Mouse (Mus musculus): ENCODE results near the gene Gadd45a. TPM values are rescaled to one million over a fixed set of nuclear protein-coding genes. Genes with fewer than 3 reads are reported as not detected.
"Not testable (repeated sequence)": the region's sequence is repeated elsewhere in the genome, so short reads cannot be mapped to it uniquely, and the experiment has no call there.

Gadd45a gene
- polyA plus RNA-seq, 1 experiment from 2014 or later: 13.0 TPM

DNA sequence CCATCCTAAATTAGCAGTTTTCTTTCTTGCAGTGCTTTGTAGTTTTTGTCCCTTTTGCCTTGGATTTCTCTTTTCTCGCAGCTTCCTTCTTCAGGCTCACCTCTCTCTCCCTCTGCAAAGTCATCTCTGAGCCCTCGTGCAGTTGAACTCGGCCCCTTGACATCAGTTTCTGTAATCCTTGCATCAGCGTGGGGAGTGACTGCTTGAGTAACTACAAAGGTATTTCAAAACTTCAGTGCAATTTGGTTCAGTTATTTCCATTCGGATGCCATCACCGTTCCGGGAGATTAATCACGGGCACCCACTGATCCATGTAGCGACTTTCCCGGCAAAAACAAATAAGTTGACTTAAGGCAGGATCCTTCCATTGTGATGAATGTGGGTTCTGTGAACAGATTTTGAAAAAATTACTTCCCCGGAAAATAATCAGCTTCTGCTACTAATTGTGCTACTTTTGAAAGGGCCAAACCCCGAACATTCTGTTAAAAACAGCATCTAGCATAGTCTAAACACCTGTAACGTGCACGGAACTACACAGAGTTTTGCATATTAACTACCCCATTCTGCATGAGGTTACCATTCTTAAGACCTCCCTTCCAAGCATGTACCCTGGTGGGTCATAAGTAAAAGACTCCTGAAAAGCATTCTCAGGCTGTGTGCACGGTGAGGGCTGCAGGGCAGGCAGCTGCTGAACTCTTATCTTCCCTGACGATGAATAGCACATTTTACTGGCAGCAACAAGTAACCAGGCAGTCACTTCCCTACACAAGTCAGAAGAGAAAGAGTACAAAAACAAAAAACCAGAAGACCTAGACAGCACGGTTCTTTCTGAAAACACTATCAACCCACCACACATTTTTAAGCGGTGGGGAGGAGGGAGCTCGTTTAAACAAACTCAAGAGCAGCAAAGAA lies 1.6 kb downstream of the Gadd45a start:
- Histone ChIP-seq H3K27ac (ENCODE audit: low read depth) (peak overlapping the region; percentile 92), H3K4me1 (ENCODE audit: insufficient read depth) (peaks cover 8% of the 10 kb centered on the region; the same call in 1 of the 2 replicates), H3K36me3 (ENCODE audit: insufficient read depth) (no peaks in the 10 kb centered on the region), H3K4me3 (ENCODE audit: low read depth, low read length) (peak overlapping the region; percentile 67), H3K9ac (peak overlapping the region; percentile 75), H3K27me3 (ENCODE audit: insufficient read depth, low read length) (no peaks in the 10 kb centered on the region), H3K9me3 (ENCODE audit: low read depth, low read length) (no peaks in the 10 kb centered on the region), H3K4me2 (peak overlapping the region; percentile 66)
- peak; percentile 39 for DNase-seq
- no peak for ATAC-seq (ENCODE audit: insufficient read depth)
- no peak for TF ChIP-seq CTCF (IDR thresholded peaks at IDR 0.05; ENCODE audit: low read depth)
- 11% methylated on average over 19 of the region's 19 CpGs for WGBS

DNA sequence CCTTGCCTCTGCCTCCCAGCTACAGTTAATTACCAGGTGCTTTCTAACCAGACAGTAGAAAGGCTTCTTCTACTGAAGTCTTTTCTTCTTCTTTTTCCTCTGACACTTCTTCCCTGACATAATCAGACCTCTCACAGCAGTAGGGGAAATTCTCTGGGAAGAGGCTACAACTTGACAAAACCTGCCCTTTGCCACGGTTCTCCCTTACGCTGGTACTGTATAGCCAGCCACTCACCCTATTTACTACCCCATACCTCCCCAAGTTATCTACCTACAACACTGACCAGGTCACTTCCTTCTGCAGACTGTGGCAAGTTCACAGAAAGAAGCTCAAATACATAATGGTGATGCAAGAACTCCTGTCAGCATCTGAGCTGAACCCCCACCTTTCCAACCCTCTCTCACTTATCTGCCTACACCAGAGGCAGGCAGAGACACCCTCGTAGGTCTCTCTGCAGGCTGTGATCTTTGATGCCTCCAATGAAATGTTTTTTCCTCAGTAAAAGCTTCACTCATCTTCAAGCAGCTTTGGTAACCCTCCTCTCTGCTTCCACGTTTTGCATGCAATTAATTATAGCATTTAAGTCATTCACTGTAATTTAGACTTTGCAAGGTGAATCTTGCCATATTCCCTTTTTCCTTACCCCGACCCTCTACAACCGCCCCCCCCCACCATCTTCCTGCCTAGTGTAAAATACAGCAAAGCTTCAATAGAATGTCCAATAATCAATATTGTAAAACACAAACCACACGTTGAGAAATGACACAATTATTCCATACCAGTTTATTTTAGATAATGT lies 2.7 kb downstream of the Gadd45a start:
- Histone ChIP-seq H3K27me3 (ENCODE audit: insufficient read depth, low read length) (no peaks in the 10 kb centered on the region), H3K9ac (no peak overlapping the region), H3K27ac (ENCODE audit: low read depth) (peak overlapping the region; percentile 54; the same call in 1 of the 2 replicates), H3K36me3 (ENCODE audit: insufficient read depth) (no peaks in the 10 kb centered on the region), H3K9me3 (ENCODE audit: low read depth, low read length) (no peaks in the 10 kb centered on the region), H3K4me2 (peak overlapping the region; percentile 36; the same call in 1 of the 2 replicates), H3K4me1 (ENCODE audit: insufficient read depth) (peaks cover 10% of the 10 kb centered on the region; the same call in 1 of the 2 replicates), H3K4me3 (ENCODE audit: low read depth, low read length) (peak overlapping the region; percentile 7; the same call in 1 of the 2 replicates)
- no peak for TF ChIP-seq CTCF (IDR thresholded peaks at IDR 0.05; ENCODE audit: low read depth)
- DNase-seq (no peak), ATAC-seq (ENCODE audit: insufficient read depth) (no peak)
- WGBS: 55% methylated on average over 7 of the region's 7 CpGs

DNA sequence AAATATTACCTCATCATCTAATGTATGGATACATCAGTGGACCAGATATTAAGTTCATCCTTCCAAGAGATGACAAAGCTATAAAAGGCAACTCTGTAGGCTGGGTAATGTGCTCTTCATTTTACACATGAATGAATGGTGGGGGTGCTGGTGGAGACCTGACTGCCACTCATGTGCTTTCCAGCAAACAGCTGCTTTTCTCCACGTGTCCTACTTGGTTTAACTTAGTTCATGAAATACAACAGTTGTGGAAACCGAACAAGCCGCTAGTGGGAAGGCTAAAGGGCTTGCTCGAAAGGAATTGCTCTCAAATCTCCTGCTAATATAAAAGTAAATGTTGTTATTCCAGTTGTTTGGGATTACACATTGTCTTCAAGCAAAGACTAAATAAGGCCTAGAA lies 3.7 kb downstream of the Gadd45a start:
- H3K4me2 ChIP-seq: no peak overlapping the region
- TF ChIP-seq CTCF (IDR thresholded peaks at IDR 0.05; ENCODE audit: low read depth): no peak
- H3K9ac ChIP-seq: no peak overlapping the region
- no peak for ATAC-seq (ENCODE audit: insufficient read depth)
- H3K36me3 ChIP-seq (ENCODE audit: insufficient read depth): no peaks in the 10 kb centered on the region
- WGBS: 80% methylated on average over 4 of the region's 4 CpGs
- H3K27ac ChIP-seq (ENCODE audit: low read depth): no peak overlapping the region
- no peak for DNase-seq
- no peaks in the 10 kb centered on the region for H3K9me3 ChIP-seq (ENCODE audit: low read depth, low read length)
- H3K27me3 ChIP-seq (ENCODE audit: insufficient read depth, low read length): no peaks in the 10 kb centered on the region
- no peak overlapping the region for H3K4me3 ChIP-seq (ENCODE audit: low read depth, low read length)
- H3K4me1 ChIP-seq (ENCODE audit: insufficient read depth): peaks cover 13% of the 10 kb centered on the region

DNA sequence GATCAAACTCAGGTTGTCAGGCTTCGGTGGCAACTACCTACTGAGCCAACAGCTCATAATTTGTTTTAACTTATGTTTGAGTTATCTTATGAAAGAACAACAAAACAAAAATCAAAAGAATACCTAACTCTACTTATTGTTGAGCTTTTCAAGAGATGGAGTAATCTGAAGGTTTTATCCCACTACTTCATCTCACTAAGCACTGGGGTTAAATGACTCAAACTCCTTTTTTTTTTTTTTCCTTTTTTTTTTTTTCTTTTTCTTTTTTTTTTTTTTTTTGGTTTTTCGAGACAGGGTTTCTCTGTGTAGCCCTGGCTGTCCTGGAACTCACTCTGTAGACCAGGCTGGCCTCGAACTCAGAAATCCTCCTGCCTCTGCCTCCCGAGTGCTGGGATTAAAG lies 4.3 kb downstream of the Gadd45a start:
- H3K4me2 ChIP-seq; H3K27ac ChIP-seq (ENCODE audit: low read depth); H3K9ac ChIP-seq; ATAC-seq (ENCODE audit: insufficient read depth); H3K4me3 ChIP-seq (ENCODE audit: low read depth, low read length); H3K36me3 ChIP-seq (ENCODE audit: insufficient read depth); DNase-seq; H3K9me3 ChIP-seq (ENCODE audit: low read depth, low read length); H3K27me3 ChIP-seq (ENCODE audit: insufficient read depth, low read length): not testable (repeated sequence)
- 97% methylated on average over 2 of the region's 4 CpGs for WGBS
- peaks cover 13% of the 10 kb centered on the region for H3K4me1 ChIP-seq (ENCODE audit: insufficient read depth)

DNA sequence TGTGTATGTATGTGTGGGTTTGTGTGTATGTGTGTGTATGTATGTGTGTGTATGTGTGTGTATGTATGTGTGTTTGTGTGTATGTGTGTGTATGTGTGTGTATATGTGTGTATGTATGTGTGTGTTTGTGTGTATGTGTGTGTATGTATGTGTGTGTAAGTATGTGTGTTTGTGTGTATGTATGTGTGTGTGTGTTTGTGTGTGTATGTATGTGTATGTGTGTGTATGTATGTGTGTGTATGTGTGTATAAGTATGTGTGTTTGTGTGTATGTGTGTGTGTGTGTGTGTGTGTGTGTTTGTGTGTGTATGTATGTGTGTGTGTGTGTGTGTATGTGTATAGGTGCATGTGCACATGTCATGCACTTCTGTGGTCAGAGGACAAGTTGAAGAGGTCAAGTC lies 4.7 kb downstream of the Gadd45a start:
- not testable (repeated sequence) for H3K27ac ChIP-seq (ENCODE audit: low read depth); H3K27me3 ChIP-seq (ENCODE audit: insufficient read depth, low read length); ATAC-seq (ENCODE audit: insufficient read depth); H3K4me2 ChIP-seq; H3K9me3 ChIP-seq (ENCODE audit: low read depth, low read length); DNase-seq; H3K36me3 ChIP-seq (ENCODE audit: insufficient read depth); H3K4me3 ChIP-seq (ENCODE audit: low read depth, low read length); H3K9ac ChIP-seq
- peaks cover 10% of the 10 kb centered on the region for H3K4me1 ChIP-seq (ENCODE audit: insufficient read depth)

DNA sequence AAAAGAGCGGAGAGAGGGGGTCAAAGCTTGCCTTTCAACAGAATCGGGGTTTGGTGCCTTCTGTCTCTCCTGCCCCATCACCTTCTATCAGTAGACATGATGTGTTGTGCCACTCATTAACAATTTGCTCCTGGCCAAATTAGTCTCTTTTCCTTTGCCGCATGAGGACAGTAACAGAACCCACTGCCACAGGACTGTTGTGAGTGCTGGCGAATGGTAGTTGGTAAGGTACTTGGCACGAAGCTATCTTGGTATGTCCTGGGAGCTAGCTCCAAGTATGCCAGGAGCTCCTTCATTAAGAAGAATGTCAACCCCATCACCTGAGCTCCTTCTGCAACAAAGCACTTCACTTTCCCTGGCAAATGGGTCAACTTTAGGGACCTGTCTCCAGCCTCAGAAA lies 6.4 kb downstream of the Gadd45a start:
- WGBS: 67% methylated on average over 5 of the region's 5 CpGs

DNA sequence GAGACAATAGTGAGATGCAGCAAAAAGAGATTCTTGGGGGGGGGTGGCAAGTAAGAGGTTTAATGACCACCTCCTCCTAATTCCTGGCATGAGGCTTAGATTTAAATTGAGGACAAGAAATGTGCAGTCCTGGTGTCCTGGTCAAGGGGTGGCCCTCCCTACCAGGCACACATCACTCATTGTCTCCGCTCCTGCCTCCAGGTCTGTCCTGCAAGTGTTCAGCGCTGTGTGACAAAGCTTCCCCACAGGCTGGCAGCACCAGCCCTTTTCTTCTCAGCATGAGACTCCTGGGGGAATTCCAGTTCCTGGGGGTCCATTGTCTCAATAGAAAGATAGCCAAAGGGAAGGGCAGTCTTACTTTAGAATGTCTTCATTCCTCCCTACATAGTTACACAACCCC lies 6.8 kb downstream of the Gadd45a start:
- no peaks in the 10 kb centered on the region for H3K9me3 ChIP-seq (ENCODE audit: low read depth, low read length)
- TF ChIP-seq CTCF (IDR thresholded peaks at IDR 0.05; ENCODE audit: low read depth): no peak
- no peak overlapping the region for H3K4me2 ChIP-seq
- H3K4me1 ChIP-seq (ENCODE audit: insufficient read depth): peaks cover 6% of the 10 kb centered on the region
- no peak overlapping the region for H3K9ac ChIP-seq
- no peaks in the 10 kb centered on the region for H3K36me3 ChIP-seq (ENCODE audit: insufficient read depth)
- 50% methylated on average over 2 of the region's 2 CpGs for WGBS
- no peak overlapping the region for H3K27ac ChIP-seq (ENCODE audit: low read depth)
- no peaks in the 10 kb centered on the region for H3K27me3 ChIP-seq (ENCODE audit: insufficient read depth, low read length)
- DNase-seq (no peak), ATAC-seq (ENCODE audit: insufficient read depth) (no peak)
- H3K4me3 ChIP-seq (ENCODE audit: low read depth, low read length): no peak overlapping the region

More for the DNA sequence above, 6.4 kb downstream of the Gadd45a start:
- ATAC-seq (ENCODE audit: insufficient read depth): no peak
- Histone ChIP-seq H3K9ac (no peak overlapping the region), H3K4me3 (ENCODE audit: low read depth, low read length) (no peak overlapping the region), H3K27me3 (ENCODE audit: insufficient read depth, low read length) (no peaks in the 10 kb centered on the region), H3K9me3 (ENCODE audit: low read depth, low read length) (no peaks in the 10 kb centered on the region), H3K27ac (ENCODE audit: low read depth) (no peak overlapping the region), H3K4me1 (ENCODE audit: insufficient read depth) (peaks cover 10% of the 10 kb centered on the region), H3K4me2 (no peak overlapping the region), H3K36me3 (ENCODE audit: insufficient read depth) (no peaks in the 10 kb centered on the region)
- DNase-seq: no peak
- TF ChIP-seq CTCF (IDR thresholded peaks at IDR 0.05; ENCODE audit: low read depth): no peak

Data from lung, embryonic 14.5 days (tissue).